Mouse (Mus musculus) kidney, postnatal 36 days (tissue): Measurements from ENCODE around the gene Ankrd6.
A peak's percentile ranks its signal among the peaks of the same experiment; 100 is the strongest.

ENCODE experiments used
- DNase-seq, 2 experiments: peaks; one replicate each; pipeline ENCODE4 v3.0.0; 2021 to 2022; ENCODE audit warnings: mixed read lengths in 2 of 2

The Ankrd6 gene

DNA sequence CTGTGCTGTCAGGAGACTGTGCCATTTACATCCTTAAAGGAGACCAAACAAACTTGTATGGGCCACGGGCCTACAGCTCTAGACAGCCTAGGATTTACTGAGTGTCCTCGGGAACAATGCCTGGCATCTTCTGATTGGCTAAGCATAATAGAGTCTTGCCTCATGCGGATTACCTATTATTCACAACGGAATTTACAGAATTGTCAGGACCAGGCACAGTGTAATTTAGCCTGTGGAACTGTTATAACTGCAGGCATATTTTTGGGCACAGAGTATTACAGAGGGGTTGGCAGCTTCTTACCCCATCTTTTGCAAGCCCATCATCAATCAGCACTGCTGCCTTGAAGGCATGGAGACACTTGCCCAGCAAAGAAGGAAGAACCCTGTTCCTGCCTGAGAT, 51.6 kb downstream of the Ankrd6 start:
- DNase-seq: no peak

DNA sequence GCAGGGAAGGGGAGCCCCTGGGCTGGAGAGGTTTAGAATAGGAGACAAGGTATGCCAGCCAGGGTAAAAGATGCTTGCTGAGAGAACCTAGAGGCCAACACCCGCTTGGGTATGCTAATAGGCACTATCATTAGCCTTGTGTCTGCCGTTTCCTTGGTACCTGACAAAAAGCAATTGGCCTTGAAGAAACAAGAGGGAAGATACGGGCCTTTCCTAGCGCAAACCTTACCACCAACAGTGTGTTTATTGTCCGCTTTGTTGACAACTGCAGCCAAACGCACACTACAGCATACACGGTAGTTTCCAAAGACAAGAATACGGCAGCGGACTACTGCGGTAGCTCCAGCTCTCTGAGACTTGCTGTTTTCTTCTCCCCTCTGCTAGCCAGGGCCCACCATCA, 59.3 kb downstream of the Ankrd6 start:
- no peak for DNase-seq

DNA sequence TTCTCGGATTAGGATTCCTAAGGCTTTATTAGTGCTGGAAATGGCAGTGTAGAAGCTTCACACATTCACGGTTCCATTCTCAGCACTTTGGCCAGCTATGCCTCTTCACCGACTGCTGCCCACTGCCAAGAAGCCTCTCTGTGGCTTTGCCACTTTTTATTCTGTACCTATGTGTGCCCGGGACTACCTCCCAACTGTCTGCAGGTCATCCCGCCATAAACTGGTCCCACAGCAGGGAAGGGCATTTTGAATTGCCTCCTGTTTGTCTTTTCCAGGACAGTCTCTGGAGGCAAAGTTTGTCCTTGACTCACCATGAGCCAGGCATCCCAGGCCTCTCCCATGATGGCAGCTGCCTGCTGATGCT, 59.9 kb downstream of the Ankrd6 start:
- DNase-seq: no peak

DNA sequence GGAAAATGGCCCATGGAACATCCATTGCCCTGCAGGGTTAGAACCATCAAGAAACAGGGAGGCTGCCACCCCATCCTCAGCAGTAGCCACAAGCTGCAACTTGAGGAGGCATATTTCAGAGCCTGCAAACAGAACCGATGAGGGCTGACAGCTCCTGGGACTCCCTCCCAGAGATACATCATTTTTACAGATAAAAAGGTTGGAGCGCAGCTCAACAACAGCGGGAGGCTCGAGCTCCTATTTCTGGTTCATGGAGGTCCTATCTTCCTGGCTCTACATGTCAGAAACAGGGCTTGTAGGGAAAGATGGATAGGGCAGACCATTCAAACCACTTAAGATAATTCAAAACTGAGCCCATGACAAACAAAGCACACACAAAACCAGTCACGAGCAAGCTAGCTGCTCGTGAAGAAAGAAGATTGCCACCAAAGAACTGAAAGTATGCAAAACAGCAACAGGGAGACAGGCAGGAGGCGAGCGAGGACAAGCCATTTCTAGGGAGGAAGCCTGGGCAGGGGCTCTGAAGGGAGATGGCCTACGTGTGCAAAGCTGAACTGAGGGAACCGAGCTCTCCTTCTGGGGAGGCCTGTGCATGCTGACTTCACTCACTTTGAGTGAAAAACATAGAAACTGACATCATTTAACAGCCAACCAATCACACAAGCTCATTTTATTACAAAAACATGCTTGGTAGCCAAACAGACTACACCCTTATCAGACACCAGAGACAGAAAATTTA, 60.5 kb downstream of the Ankrd6 start:
- no peak for DNase-seq

DNA sequence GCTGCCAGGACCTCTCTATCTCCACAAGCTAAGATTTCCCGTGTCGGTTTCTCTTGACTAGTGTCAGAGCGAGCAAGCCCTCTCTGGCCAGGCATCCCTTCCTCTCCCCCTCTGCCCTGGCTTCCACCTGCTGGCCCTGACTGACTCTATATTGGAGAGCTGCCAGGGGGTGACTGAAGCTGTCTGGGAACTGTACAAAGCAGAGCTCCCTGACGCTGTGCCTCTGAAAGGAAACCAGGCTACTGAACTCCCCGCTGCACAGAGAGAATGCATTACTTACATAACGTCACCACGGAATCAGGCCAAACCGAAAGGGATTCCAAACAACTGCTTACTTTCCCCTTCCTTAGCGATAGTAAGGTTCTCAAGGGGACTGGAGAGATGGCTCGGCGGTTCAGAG, 61.4 kb downstream of the Ankrd6 start:
- DNase-seq: peak; percentile 62 to 68

DNA sequence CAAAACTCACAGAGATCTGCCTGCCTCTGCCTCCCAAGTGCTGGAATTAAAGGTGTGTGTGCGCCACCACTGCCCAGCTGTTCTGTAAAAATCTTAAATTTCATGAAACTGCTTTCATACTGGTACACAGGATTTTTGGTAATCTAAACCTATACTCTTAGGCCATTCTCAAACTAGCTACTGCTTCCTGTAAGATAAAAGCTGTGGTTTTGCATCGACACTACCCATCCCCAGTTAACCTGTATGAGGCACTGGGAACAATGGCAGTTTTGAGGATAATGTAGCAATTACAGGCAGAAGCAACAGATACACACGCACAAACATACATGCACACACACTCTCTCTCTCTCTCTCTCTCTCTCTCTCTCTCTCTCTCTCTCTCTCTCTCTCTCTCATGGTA, 64.2 kb downstream of the Ankrd6 start:
- DNase-seq: no peak

DNA sequence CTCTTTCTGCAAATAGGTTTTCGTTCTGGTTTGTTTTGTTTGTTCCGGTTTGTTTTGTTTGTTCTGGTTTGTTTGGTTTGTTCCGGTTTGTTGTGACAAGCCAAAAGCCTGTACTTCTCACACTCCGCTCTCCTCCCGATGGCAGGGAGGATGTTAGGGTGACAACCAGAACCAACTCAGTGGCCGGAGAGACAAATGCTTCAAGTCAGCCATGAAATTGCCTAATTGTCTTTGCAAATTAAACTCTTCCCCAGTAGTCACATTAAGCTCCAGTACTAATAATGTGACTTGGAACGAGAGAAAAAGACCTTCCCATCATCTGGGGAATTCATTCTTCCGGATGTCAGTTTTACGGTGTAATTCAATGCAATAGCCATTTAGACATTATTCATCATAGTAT, 66.0 kb downstream of the Ankrd6 start:
- no peak for DNase-seq

DNA sequence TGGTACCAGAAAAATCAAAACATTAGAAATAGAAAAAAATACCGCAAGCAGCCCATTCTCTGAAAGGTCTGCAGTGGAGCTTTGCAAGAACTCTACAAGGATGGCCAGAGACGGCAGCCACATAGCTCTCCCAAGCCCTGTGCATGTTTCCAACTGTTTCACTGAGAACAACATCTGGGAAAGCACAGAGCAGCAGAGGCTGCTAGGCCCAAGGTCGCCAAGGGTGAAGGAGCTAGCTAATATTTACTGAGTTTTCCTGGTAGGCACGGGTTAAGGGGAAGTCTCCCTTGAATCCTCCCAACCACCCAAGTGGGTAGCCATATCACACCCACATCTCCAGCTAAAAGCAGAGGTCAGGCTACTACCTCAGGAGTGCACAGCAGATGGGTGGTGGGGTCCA, 69.6 kb downstream of the Ankrd6 start:
- DNase-seq: peak; percentile 13 to 21

DNA sequence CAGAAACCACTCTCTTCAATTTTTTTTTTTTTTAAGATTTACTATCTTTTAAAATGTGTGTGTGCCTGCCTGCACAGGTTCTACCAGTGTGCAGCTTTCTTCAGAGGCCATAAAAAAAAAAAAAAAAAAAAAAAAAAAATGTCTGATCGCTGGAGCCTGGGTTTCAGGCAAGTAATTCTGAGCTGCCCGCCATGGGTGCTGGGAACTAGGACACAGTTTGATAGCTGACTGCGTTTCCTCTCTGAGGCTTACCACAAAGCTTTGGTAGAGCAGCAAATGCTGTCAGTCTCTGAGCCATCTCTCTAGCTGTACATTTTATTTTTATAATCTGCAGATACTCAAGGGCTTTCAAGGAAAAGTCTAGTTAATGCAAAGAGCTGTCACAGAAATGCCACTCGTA, 76.0 kb downstream of the Ankrd6 start:
- DNase-seq: no peak

DNA sequence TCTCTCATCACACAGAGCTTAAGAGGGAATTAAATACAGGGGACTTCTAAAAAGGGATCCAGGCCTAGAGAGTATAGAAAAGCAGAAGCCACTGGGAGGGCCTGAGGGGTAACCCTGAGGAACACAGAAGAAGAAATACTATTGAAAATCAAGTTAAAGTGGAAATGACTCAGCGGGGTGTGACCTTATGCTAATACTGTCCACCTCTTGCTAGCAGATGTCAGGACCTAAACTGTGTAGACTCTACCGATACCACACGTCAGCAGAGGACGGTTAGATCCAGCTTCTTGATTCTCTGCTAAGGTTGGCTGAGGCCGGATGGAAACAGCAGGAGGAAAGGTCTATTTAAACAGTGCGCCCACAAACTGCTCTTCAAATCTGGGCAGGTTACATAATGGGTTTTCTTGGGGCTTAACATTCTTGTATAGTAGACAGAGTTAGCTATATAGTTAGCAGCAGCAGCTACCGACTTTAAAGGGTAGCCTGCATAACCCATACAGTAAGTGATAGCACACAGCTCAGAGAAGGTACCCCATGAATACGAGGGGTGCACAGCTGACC, 78.4 kb downstream of the Ankrd6 start:
- no peak for DNase-seq

DNA sequence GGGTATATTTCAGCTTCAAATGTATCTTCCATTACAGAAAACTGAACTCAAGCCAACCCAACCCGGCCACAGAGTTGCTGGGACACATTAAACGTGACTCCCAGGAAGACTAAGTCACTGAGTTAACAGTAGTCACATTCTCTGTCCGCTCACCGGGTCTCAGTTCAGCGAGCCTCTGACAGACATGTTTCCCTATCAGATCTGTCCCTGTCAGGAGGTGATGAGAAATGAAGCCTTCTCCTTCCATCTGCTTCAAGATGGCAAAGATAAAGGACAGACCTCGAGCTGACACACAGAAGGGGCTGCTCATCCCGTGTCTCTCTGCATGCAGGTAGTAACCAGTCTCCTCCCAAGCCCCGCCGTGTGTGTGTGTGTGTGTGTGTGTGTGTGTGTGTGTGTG, 81.3 kb downstream of the Ankrd6 start:
- DNase-seq: no peak

DNA sequence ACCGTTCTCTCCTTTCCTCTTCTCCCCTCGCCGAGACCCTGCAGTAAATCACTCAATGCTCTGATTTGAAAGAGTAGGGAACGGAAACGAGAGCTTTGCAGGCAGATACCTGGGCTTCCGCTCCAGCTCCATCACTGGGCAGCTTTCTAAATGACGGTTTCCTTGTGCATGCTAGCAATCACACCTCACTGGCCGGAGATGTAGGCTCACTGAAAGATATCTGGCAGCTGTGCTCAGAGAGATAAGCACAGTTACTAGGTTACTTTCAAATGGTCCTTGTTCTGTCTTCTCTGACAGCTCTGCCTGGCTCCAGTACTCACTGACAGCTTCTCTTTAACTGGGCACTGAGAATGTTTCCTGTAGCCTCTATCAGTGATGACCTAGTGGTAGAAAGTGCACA, 81.8 kb downstream of the Ankrd6 start:
- DNase-seq: no peak

DNA sequence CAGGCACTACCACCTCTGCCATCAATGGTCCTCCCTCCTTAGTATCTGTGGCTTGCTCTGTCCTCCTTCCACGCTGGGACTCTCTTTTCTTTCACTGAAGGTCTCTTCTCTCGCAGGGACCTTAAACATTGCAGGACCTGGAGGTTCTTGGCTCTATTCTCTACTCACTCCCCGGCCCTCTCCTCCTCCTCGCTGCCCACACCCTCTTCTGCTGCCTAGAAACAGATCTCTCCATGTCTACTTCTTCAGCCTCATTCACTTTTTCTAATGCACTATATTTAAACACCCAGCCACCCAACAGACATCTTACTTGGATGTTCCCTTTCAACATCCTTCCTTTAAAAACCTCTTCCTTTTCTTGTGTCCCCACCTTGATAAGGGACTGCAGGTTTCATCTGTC, 82.2 kb downstream of the Ankrd6 start:
- DNase-seq: no peak

DNA sequence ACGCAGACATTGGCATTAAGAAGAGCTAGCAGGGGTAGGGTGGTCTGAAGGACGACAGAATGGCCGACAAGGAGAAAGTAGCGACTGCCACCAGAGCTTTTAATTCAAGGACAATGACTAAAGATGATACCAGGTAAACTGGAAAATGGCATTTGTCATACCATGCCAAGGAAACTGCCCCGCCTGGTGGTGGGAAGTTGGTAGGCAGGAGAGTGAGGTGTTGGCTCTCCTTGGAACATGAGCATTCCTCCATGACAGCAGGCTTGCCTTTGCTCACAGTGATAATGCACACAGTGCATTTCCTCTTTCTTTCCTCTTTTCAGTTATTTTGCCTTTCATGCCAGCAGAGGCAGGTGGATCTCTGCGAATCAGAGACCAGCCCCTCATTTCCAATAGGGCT, 83.2 kb downstream of the Ankrd6 start:
- peak in 1 of 2 experiments; percentile 15 for DNase-seq

DNA sequence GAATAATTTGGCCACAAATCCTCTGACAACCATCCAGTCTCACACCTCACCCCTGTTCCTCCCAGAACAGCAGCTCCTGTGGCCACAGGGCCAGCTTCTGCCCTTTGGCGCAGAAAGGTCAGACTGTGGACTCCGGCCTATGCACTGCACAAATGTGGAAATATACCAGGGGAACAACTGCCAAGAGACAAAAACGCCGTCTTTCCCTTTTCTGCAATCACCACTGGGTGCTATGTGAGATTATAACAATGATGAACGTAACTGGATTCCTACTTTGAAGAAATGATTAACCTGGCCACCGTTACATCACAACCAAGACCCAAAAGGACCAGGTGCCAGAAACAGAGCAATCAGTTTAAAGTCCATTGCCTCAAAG, 85.8 kb downstream of the Ankrd6 start:
- DNase-seq: peak; percentile 59 to 77

DNA sequence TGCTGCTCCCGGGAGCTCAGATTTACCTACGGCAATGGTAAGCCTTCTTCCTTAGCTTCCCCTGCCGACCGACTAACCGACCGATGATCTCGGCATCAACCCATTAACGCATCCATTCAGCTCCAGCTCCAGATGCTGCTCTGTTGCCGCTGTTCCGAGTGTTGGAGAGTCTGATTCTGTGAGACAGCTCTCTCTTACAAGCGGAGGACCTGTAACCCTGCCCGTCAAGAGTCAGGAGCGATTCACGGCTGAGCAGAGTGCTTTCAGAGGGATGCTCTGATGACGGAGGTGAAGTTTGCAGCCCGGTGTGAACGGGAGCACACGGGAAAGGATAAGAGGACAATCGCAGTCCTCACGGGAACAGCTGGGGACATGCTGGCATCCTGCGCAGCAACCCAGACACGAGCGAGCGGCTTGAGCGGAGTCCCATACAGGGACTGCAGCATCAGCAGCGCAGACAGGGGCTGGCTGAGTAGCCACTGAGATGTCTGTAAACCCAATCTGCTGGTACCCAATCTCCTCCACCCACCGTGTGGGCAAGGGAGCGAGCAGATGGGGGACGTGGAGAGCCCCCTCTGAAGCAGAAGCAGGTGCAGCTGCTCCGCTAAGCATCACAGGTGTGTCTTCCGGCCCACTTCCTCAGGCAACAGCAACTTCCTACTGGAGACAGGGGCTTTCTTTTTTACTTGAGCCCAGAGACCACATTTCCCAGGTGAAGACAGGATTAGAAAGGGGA, 86.3 kb downstream of the Ankrd6 start:
- no peak for DNase-seq

DNA sequence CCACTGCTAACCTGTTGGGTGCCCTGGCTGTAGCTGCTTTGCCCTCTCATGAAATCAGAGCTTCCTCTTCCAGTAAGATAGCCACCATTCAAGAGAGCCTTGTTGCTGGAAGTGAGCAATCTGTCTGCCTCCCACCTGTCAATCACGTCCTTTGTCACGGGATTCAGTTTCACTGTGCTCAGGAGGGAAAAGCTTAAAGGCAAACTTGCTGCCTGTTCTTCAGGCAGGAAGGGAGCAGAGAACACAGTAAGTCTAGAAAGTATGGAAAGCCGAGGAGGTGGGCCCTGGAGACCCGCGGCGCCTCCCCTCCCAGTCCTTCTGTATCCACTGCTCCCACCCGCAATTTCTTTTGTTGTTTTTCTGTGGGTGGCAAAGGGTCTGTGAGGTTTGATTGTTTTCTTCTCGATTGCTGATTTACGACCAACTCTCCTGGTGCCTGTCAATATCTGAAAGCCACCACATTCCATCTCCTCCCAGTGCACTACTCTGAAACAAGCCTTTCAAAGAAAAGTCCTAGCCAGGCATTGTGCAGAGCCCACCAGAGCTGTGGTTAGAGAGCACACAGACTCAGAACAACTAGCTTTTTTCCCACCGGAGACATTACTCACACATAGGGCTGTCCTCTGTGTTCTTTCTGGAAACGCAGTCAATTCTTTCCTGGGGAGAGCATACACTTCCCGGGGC, 87.1 kb downstream of the Ankrd6 start:
- no peak for DNase-seq

DNA sequence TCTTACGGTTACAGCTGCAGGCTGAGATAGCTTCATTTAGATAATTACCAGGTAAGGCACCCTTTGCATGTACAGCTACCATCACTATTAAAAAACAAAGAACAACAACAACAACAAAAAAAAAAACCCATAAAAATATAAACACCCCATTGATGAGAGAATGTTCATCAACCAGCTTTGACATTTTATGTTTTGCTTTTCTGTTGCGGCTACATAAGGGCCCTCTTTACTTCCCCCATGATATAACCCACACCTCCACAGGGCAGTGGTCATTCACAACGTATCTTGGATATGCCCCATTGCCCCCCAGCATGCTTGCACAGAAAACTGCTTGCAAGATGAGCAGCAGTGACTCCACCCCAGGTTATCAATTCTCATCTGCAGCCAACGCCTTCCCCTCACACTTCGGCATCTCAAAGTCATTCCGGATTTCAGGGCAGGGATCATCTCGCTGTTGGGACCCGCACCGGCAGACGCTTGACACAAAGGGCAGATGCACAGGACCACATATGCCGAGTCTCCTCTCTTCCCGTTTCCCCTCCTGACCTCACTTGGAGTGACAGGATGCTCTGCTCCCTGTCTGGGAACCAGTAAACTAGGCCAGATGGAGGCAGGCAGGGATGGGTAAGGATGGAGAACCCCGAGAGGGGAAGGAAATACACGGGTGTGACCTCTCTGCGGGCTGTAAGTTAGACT, 87.7 kb downstream of the Ankrd6 start:
- no peak for DNase-seq

DNA sequence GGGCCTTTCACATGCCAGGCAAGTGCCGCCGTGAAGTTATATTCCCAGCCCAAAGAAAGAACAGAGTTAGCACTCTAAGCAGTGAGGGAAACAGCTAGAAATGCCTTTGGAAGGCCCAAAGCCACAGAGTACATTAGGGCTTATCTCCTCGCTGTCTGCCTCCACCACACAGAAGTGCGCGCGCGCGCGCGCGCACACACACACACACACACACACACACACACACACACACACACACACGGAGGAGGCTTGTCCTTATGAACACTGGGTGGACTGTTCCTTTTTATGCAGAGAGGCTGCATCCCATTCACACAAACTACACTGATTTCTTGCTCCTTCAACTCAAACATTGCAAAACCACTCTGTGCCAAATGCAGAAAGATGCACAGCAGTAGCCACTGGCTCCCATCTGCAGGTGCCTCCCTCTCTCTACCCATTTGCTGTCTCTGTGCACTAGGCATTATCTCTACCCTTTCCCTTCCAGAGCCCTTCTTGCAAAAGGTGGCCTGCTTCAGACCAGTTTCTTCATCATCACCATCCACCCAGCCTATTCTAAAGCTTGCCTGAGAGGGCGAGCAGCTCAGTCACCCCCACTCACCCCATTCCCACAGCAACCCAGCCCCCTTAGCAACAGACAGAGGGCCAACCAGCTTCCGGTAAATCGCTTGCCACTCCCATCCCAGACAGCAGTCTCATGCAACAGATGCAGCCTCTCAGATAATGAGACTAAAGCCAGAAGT, 88.5 kb downstream of the Ankrd6 start:
- no peak for DNase-seq

DNA sequence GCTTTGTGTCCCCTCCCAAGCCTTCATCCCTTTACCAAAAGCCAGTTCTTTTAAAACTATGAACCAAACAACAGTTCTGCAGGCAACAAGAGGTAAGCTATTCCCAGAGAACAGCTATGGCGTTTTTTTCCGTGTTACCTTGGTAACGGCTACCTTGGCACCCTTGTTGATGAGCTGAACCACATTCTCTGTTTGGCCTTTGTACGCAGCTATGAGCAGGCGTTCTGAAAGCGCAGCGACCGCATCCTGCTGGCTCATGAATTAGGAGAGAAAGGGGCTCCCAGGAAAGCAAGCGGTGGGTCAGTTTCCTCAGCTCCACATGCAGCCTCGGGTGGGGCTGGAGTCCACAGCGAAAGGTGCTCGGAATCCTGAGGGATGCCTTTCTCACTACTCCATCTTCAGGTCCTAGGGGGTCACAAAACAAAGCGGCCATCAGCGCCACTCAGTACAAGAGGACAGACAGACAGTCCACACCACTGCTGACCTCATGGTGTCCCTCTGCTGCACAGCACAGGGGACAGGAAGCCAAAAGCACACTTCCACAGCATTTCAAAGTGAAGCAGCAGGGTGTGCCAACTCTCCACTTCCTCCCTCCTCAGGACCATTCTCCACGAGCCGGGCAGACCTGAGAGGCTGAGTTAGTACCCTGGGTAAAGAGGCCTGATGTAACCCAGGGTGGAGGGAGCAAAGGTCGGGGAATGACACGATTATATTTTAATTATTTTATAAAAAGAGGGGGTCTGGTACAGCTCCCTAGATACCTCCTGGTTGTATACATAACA, 90.3 kb downstream of the Ankrd6 start:
- no peak for DNase-seq

DNA sequence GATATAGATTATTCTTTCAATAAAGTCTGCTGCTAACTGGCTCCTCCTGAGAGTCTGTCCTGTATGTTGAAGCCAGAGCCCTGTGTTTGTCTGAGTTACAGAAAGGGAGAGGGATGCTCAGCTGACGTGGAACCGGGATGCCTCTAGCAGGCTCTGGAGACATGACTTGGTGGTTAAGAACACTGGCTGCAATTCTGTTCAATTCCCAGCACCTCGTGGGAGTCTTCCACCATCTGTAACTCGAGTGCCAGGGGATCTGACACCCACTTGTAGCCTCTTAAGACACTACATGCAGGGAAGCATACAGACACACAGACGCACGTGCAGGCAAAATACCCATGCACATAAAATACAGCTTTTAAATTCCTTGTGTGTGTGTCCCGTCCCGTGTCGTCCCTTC, 95.1 kb downstream of the Ankrd6 start:
- DNase-seq: no peak

DNA sequence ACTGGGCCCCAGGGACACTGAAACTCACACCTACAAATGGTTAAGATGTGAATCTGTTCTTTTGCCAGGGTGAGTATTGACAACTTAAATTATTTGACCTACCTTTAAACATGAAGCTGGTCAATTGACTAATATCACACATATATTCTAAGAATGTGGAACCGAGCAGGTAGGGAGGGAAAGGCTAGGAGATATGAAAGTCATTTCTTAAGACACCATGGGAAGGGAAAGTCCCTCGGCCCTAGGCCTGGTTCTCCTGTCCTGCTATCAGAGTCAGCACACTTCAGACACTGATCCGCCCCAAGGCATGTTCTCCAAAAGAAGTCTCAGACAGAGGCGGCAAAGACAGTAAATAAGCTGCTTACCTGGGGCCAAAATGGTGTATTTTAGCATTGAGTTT, 95.7 kb downstream of the Ankrd6 start:
- DNase-seq: no peak
